ENCODE assay signal across 9 mouse cellular contexts in the genomic region with DNA sequence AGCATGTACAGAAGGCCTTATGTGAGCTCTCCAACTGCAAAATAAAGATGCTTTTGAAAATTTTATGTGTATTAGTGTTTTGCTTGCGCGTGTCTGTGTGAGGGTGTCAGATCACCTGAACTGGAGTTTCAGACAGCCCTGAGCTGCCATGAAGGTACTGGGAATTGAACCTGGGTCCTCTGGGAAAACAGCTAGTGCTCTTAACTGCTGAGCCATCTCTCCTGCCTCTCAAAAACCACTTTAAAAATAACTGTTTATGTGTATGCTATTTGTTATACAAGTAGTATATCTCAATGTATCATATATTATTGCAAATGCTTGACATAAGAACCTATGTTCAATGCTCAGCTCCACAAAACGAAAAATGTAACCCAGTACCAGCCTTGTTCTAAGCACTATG. TPM values are rescaled to one million over a fixed set of nuclear protein-coding genes. Genes with fewer than 3 reads are reported as not detected.
DNase-seq lines count a peak whose midpoint lies in the region; ATAC-seq and TF ChIP-seq lines count a peak whose summit lies in the region.
"Had no signal": no experiment of that assay in that cellular context is flagged by ENCODE, and none has a peak within 500 bp of the region (broad histone marks: within the 10 kb centered on the region; RNA-seq: fewer than 3 reads in every experiment).

No protein-coding gene starts in this region.

- 63% methylated on average over 3 of the region's 3 CpGs for WGBS in intestine, postnatal 0 days
- 79% methylated on average over 3 of the region's 3 CpGs for WGBS in neural tube, embryonic 15.5 days

- H3K9ac ChIP-seq in intestine, postnatal 0 days (ENCODE audit: low read depth, low read length): peak overlapping the region; percentile 5; the same call in 1 of the 2 replicates
- no peak overlapping the region; the same call in 1 of the 2 replicates for H3K9ac ChIP-seq in neural tube, embryonic 15.5 days (replicated peaks)

- no peak for ATAC-seq in erythroblast, adult 5-6 weeks (replicated peaks; ENCODE audit: low FRiP score, poor library complexity, severe bottlenecking)
- ATAC-seq in megakaryocyte, adult 5-6 weeks (ENCODE audit: poor library complexity, severe bottlenecking): no peak
- no peak for ATAC-seq in intestine, postnatal 0 days
- no peak for ATAC-seq in neural tube, embryonic 15.5 days (ENCODE audit: low FRiP score)

- peak overlapping the region; percentile 90 for H3K4me3 ChIP-seq in erythroblast, embryonic 14.5 days (replicated peaks)
- H3K4me3 ChIP-seq in megakaryocyte, embryonic 14.5 days (replicated peaks): peak overlapping the region; percentile 100
- H3K4me3 ChIP-seq in intestine, postnatal 0 days (ENCODE audit: low read depth, low read length): no peak overlapping the region; the same call in 1 of the 2 replicates
- peak overlapping the region; percentile 89; the same call in 1 of the 2 replicates for H3K4me3 ChIP-seq in neural tube, embryonic 15.5 days (replicated peaks)

- DNase-seq in B cell, adult 2 months: no peak
- no peak for DNase-seq in kidney, adult 8-10 months

- no peaks in the 10 kb centered on the region for H3K27me3 ChIP-seq in erythroblast, embryonic 14.5 days (ENCODE audit: control insufficient read depth)
- no peaks in the 10 kb centered on the region for H3K27me3 ChIP-seq in megakaryocyte, embryonic 14.5 days (replicated peaks)
- no peaks in the 10 kb centered on the region for H3K27me3 ChIP-seq in intestine, postnatal 0 days (replicated peaks; ENCODE audit: control insufficient read depth, insufficient read depth, low read length)
- no peaks in the 10 kb centered on the region for H3K27me3 ChIP-seq in neural tube, embryonic 15.5 days (replicated peaks)

- no peak overlapping the region for H3K27ac ChIP-seq in intestine, postnatal 0 days (ENCODE audit: low read depth, low read length)
- H3K27ac ChIP-seq in neural tube, embryonic 15.5 days (replicated peaks): no peak overlapping the region

- H3K4me2 ChIP-seq in intestine, postnatal 0 days (replicated peaks; ENCODE audit: low read depth): peak overlapping the region; percentile 86
- peak overlapping the region; percentile 86 for H3K4me2 ChIP-seq in neural tube, embryonic 15.5 days

- no peak for TF ChIP-seq CTCF in intestine, postnatal 0 days (IDR thresholded peaks at IDR 0.05; ENCODE audit: low read depth)

- H3K36me3 ChIP-seq in erythroblast, embryonic 14.5 days (ENCODE audit: control insufficient read depth): peaks cover 36% of the 10 kb centered on the region
- peaks cover 46% of the 10 kb centered on the region for H3K36me3 ChIP-seq in megakaryocyte, embryonic 14.5 days (replicated peaks; ENCODE audit: low read length)
- peaks cover 21% of the 10 kb centered on the region for H3K36me3 ChIP-seq in intestine, postnatal 0 days (ENCODE audit: control insufficient read depth, insufficient read depth)
- H3K36me3 ChIP-seq in neural tube, embryonic 15.5 days: peaks cover 24% of the 10 kb centered on the region

- no peaks in the 10 kb centered on the region for H3K9me3 ChIP-seq in erythroblast, embryonic 14.5 days (ENCODE audit: control insufficient read depth, low read length)
- no peaks in the 10 kb centered on the region for H3K9me3 ChIP-seq in megakaryocyte, embryonic 14.5 days
- H3K9me3 ChIP-seq in intestine, postnatal 0 days (ENCODE audit: control insufficient read depth): no peaks in the 10 kb centered on the region
- H3K9me3 ChIP-seq in neural tube, embryonic 15.5 days (replicated peaks): no peaks in the 10 kb centered on the region

- peaks cover 48% of the 10 kb centered on the region for H3K4me1 ChIP-seq in erythroblast, embryonic 14.5 days (ENCODE audit: control insufficient read depth)
- peaks cover 39% of the 10 kb centered on the region for H3K4me1 ChIP-seq in megakaryocyte, embryonic 14.5 days
- no peaks in the 10 kb centered on the region for H3K4me1 ChIP-seq in intestine, postnatal 0 days (replicated peaks; ENCODE audit: control insufficient read depth, insufficient read depth, low read length)
- H3K4me1 ChIP-seq in neural tube, embryonic 15.5 days: peaks cover 35% of the 10 kb centered on the region

RNA-seq across cellular contexts. Expression of gene Akap8l, which starts 0.9 kb away (rescaled TPM):
- 23.1 and 23.2 TPM in 2 replicates for polyA plus RNA-seq in erythroblast, embryonic 14.5 days (2012)
- total RNA-seq in erythroblast, adult 5-6 weeks (2015; ENCODE audit: low replicate concordance): 64.6 and 80.7 TPM in 2 replicates
- total RNA-seq in erythroblast, adult 5-6 weeks (2017; ENCODE audit: low replicate concordance): 104 and 150 TPM in 2 replicates
- 93.3 and 157 TPM in 2 replicates for polyA plus RNA-seq in megakaryocyte, embryonic 14.5 days (2012; ENCODE audit: insufficient read depth, low replicate concordance)
- total RNA-seq in megakaryocyte, adult 5-6 weeks (2015): 48.3 and 51.1 TPM in 2 replicates
- total RNA-seq in megakaryocyte, adult 5-6 weeks (2017): 66.4 and 69.6 TPM in 2 replicates
- 21.6 and 26.8 TPM in 2 replicates for polyA plus RNA-seq in intestine, postnatal 0 days (2015; fragmentation: Nextera tagmentation; extraction: Ambion mirVana)
- 146 and 170 TPM in 2 replicates for polyA plus RNA-seq in neural tube, embryonic 15.5 days (2015; fragmentation: Nextera tagmentation; extraction: Ambion mirVana)

RNA-seq across cellular contexts. Expression of gene Akap8, which starts 30.2 kb away (rescaled TPM):
- polyA plus RNA-seq in erythroblast, embryonic 14.5 days (2012): 11.5 and 13.2 TPM in 2 replicates
- 13.1 and 25.3 TPM in 2 replicates for total RNA-seq in erythroblast, adult 5-6 weeks (2015; ENCODE audit: low replicate concordance)
- total RNA-seq in erythroblast, adult 5-6 weeks (2017; ENCODE audit: low replicate concordance): 31.6 and 51.6 TPM in 2 replicates
- polyA plus RNA-seq in megakaryocyte, embryonic 14.5 days (2012; ENCODE audit: insufficient read depth, low replicate concordance): 67.7 and 79.9 TPM in 2 replicates
- total RNA-seq in megakaryocyte, adult 5-6 weeks (2015): 43.5 and 49.8 TPM in 2 replicates
- 91.5 and 103 TPM in 2 replicates for total RNA-seq in megakaryocyte, adult 5-6 weeks (2017)
- polyA plus RNA-seq in intestine, postnatal 0 days (2015; fragmentation: Nextera tagmentation; extraction: Ambion mirVana): 18.3 and 21.9 TPM in 2 replicates
- 100 and 101 TPM in 2 replicates for polyA plus RNA-seq in neural tube, embryonic 15.5 days (2015; fragmentation: Nextera tagmentation; extraction: Ambion mirVana)

RNA-seq across cellular contexts. Expression of gene Wiz, which starts 38.0 kb away (rescaled TPM):
- 2.2 and 2.5 TPM in 2 replicates for polyA plus RNA-seq in erythroblast, embryonic 14.5 days (2012)
- total RNA-seq in erythroblast, adult 5-6 weeks (2015; ENCODE audit: low replicate concordance): 9.2 and 11.9 TPM in 2 replicates
- 0.77 and 3.5 TPM in 2 replicates for total RNA-seq in erythroblast, adult 5-6 weeks (2017; ENCODE audit: low replicate concordance)
- 32.7 and 47.1 TPM in 2 replicates for polyA plus RNA-seq in megakaryocyte, embryonic 14.5 days (2012; ENCODE audit: insufficient read depth, low replicate concordance)
- total RNA-seq in megakaryocyte, adult 5-6 weeks (2015): 17.2 and 23.0 TPM in 2 replicates
- total RNA-seq in megakaryocyte, adult 5-6 weeks (2017): 4.9 and 5.9 TPM in 2 replicates
- 9.5 and 10.0 TPM in 2 replicates for polyA plus RNA-seq in intestine, postnatal 0 days (2015; fragmentation: Nextera tagmentation; extraction: Ambion mirVana)
- 34.0 and 34.3 TPM in 2 replicates for polyA plus RNA-seq in neural tube, embryonic 15.5 days (2015; fragmentation: Nextera tagmentation; extraction: Ambion mirVana)

RNA-seq across cellular contexts. Expression of gene Rasal3, which starts 52.1 kb away (rescaled TPM):
- polyA plus RNA-seq in erythroblast, embryonic 14.5 days (2012): 0.17 and 0.24 TPM in 2 replicates
- 5.0 and 9.2 TPM in 2 replicates for total RNA-seq in erythroblast, adult 5-6 weeks (2015; ENCODE audit: low replicate concordance)
- 4.6 and 5.2 TPM in 2 replicates for total RNA-seq in erythroblast, adult 5-6 weeks (2017; ENCODE audit: low replicate concordance)
- 26.2 and 250 TPM in 2 replicates for polyA plus RNA-seq in megakaryocyte, embryonic 14.5 days (2012; ENCODE audit: insufficient read depth, low replicate concordance)
- total RNA-seq in megakaryocyte, adult 5-6 weeks (2015): 52.9 and 54.4 TPM in 2 replicates
- 19.5 and 25.7 TPM in 2 replicates for total RNA-seq in megakaryocyte, adult 5-6 weeks (2017)
- polyA plus RNA-seq in intestine, postnatal 0 days (2015; fragmentation: Nextera tagmentation; extraction: Ambion mirVana): 1.1 TPM in 2 replicates
- polyA plus RNA-seq in neural tube, embryonic 15.5 days (2015; fragmentation: Nextera tagmentation; extraction: Ambion mirVana): 0.55 and 11.3 TPM in 2 replicates
- total RNA-seq: gastrocnemius, adult 8-10 months had no signal
